Mouse (Mus musculus) heart, postnatal 0 days (tissue): ENCODE data around the gene Ckap2l.

Experiments used
- CTCF ChIP-seq: IDR thresholded peaks from 2 replicates; pipeline ENCODE4 v1.5.1; 2016; ENCODE audit warnings: antibody characterized with exemption, control low read depth, low read depth
- EP300 ChIP-seq: IDR thresholded peaks from 2 replicates; pipeline ENCODE4 v1.6.1; 2016; ENCODE audit warnings: antibody characterized with exemption, low read depth

- TF ChIP-seq CTCF (no peak), EP300 (no peak)
These were observed 56.1 kb downstream of the Ckap2l start for GRCm38 (mm10) chr2:129240726-129241432.
